Mouse (Mus musculus) small intestine, adult 2 months (tissue): ENCODE measurements at regions not wholly inside any gene's neighbourhood (a gene's known extent, or its start where the extent isn't known, plus 50 kb on each side); places are given as distances from the start of the nearest gene placed in this dataset.

ENCODE experiments used
- CTCF ChIP-seq: fragments of 200-500 bp; IDR thresholded peaks from 2 replicates; pipeline ENCODE4 v1.5.1; 2012; ENCODE audit warnings: low read depth, mild to moderate bottlenecking, control low read depth, inconsistent platforms, low read length, moderate library complexity, mixed read lengths; ENCODE audit not compliant: insufficient replicate concordance, insufficient read length; ENCODE audit errors: extremely low read depth
- POLR2A ChIP-seq: fragments of 200-500 bp; IDR thresholded peaks from 2 replicates; pipeline ENCODE4 v1.6.1; 2012; ENCODE audit warnings: low read depth, mild to moderate bottlenecking, control low read depth, inconsistent platforms, low read length, moderate library complexity

DNA sequence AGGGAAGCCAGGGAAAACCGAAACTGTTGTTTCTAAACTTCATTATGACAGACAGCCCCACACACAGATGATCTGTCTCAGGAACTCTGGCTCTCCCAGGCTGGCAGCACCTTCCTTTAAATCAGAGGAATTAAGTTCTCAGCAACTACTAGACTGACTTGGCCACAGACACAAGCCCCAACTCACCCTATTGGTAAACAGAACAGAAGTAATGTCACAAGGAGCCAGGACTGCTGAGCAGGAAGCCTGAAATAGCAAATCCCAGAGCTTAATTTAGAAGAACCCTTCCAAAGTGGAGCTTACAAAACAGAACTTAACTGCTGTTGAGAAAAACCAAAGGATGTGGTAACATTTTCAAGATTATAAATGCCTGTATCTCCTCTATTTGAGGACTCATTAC, 174.8 kb downstream of the Nfkbiz start:
- TF ChIP-seq CTCF (no peak), POLR2A (no peak)
